Mouse (Mus musculus): ENCODE data around the gene Fgfr2.

Fgfr2 gene

GRCm38 (mm10) chr7:132105326-132105725, 1017.8 kb downstream of the Fgfr2 start:
- no peak for DNase-seq (ENCODE audit: low read depth, low spot score)

GRCm38 (mm10) chr7:132098441-132098840, 1024.7 kb downstream of the Fgfr2 start:
- no peak for DNase-seq (ENCODE audit: low read depth, low spot score)

GRCm38 (mm10) chr7:132094666-132095065, 1028.5 kb downstream of the Fgfr2 start:
- DNase-seq (ENCODE audit: low read depth, low spot score) = peak; percentile 46

GRCm38 (mm10) chr7:132091551-132091950, 1031.6 kb downstream of the Fgfr2 start:
- DNase-seq (ENCODE audit: low read depth, low spot score) = peak; percentile 57

GRCm38 (mm10) chr7:132088606-132089005, 1034.5 kb downstream of the Fgfr2 start:
- peak; percentile 63 for DNase-seq (ENCODE audit: low read depth, low spot score)

GRCm38 (mm10) chr7:132088181-132088580, 1035.0 kb downstream of the Fgfr2 start:
- peak; percentile 35 for DNase-seq (ENCODE audit: low read depth, low spot score)

- DNase-seq (ENCODE audit: low read depth, low spot score) = no peak
Observed at GRCm38 (mm10) chr7:132075825-132076224, 1047.3 kb downstream of the Fgfr2 start.

- DNase-seq (ENCODE audit: low read depth, low spot score) = no peak
Observed at GRCm38 (mm10) chr7:132074503-132074902, 1048.6 kb downstream of the Fgfr2 start.

GRCm38 (mm10) chr7:132070877-132071625, 1052.1 kb downstream of the Fgfr2 start:
- DNase-seq (ENCODE audit: low read depth, low spot score) = no peak

GRCm38 (mm10) chr7:132067951-132068350, 1055.2 kb downstream of the Fgfr2 start:
- DNase-seq (ENCODE audit: low read depth, low spot score) = no peak

GRCm38 (mm10) chr7:132067511-132067910, 1055.6 kb downstream of the Fgfr2 start:
- DNase-seq (ENCODE audit: low read depth, low spot score) = no peak

- DNase-seq (ENCODE audit: low read depth, low spot score) = no peak
Observed at GRCm38 (mm10) chr7:132060116-132060515, 1063.0 kb downstream of the Fgfr2 start.

- DNase-seq (ENCODE audit: low read depth, low spot score) = no peak
Observed at GRCm38 (mm10) chr7:132056565-132056964, 1066.6 kb downstream of the Fgfr2 start.

GRCm38 (mm10) chr7:132046662-132047061, 1076.5 kb downstream of the Fgfr2 start:
- DNase-seq (ENCODE audit: low read depth, low spot score) = no peak

GRCm38 (mm10) chr7:132031940-132032531, 1091.1 kb downstream of the Fgfr2 start:
- DNase-seq (ENCODE audit: low read depth, low spot score) = no peak

- no peak for DNase-seq (ENCODE audit: low read depth, low spot score)
Observed at GRCm38 (mm10) chr7:132026671-132027070, 1096.5 kb downstream of the Fgfr2 start.

- DNase-seq (ENCODE audit: low read depth, low spot score) = no peak
Observed at GRCm38 (mm10) chr7:132025591-132025990, 1097.6 kb downstream of the Fgfr2 start.

- no peak for DNase-seq (ENCODE audit: low read depth, low spot score)
Observed at GRCm38 (mm10) chr7:132015933-132016332, 1107.2 kb downstream of the Fgfr2 start.

- DNase-seq (ENCODE audit: low read depth, low spot score) = no peak
Observed at GRCm38 (mm10) chr7:132015193-132015592, 1108.0 kb downstream of the Fgfr2 start.

- no peak for DNase-seq (ENCODE audit: low read depth, low spot score)
Observed at GRCm38 (mm10) chr7:132013970-132014369, 1109.2 kb downstream of the Fgfr2 start.

- no peak for DNase-seq (ENCODE audit: low read depth, low spot score)
Observed at GRCm38 (mm10) chr7:132012969-132013679, 1110.0 kb downstream of the Fgfr2 start.

GRCm38 (mm10) chr7:132009002-132009401, 1114.1 kb downstream of the Fgfr2 start:
- DNase-seq (ENCODE audit: low read depth, low spot score) = no peak
